Mouse (Mus musculus): Measurements from ENCODE around the gene Sgpp2. TPM values are rescaled to one million over a fixed set of nuclear protein-coding genes. Genes with fewer than 3 reads are reported as not detected.

Gene Sgpp2
- total RNA-seq, 2 experiments from 2014 or later, result not detected

GRCm38 (mm10) chr1:78337726-78338125 is 27.6 kb downstream of the Sgpp2 start:
- no peak for ATAC-seq (replicated peaks; ENCODE audit: poor library complexity, severe bottlenecking)

DNA sequence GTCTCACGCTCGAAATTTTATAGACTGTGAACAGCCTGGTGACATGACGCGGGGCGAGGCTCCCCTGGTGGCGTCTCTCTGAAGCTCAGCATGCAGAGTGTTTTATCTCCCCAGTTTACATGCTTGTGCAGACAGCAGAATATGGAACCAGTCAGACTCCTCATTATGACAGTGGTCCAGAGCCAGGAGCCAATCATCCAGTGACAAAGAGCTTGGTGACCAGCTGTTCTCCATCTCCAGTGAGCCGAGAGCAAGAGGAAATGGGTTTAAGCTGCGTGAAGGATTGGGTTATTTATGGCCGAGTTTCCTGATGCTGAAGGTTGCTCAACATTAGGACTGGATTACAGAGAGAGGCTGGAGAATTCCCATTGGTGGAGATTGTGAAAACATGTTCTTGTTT is 28.1 kb downstream of the Sgpp2 start:
- no peak for ATAC-seq (replicated peaks; ENCODE audit: poor library complexity, severe bottlenecking)

GRCm38 (mm10) chr1:78339941-78340340 is 29.8 kb downstream of the Sgpp2 start:
- no peak for ATAC-seq (replicated peaks; ENCODE audit: poor library complexity, severe bottlenecking)

DNA sequence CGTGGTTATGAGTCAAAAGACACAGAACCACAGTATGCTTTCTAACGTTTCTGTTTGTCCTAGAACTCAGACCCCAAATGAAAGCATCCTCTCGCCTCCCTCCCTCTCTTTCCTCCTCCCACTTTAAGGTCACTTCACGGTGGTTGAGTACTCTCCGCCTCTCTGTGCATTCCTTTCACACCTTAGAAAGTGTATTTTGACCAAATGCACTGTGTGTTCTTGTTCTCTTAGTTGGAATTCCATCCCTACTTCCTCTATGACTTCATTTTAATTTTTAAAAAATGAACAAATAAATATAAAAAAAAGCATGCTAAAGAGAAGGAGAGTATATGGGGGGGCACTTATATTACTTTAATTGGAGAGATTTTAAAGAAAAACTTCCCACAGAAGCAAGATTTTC is 30.4 kb downstream of the Sgpp2 start:
- no peak for ATAC-seq (replicated peaks; ENCODE audit: poor library complexity, severe bottlenecking)

- ATAC-seq (replicated peaks; ENCODE audit: poor library complexity, severe bottlenecking), result no peak
Observed at GRCm38 (mm10) chr1:78347317-78347806, 37.2 kb downstream of the Sgpp2 start.

DNA sequence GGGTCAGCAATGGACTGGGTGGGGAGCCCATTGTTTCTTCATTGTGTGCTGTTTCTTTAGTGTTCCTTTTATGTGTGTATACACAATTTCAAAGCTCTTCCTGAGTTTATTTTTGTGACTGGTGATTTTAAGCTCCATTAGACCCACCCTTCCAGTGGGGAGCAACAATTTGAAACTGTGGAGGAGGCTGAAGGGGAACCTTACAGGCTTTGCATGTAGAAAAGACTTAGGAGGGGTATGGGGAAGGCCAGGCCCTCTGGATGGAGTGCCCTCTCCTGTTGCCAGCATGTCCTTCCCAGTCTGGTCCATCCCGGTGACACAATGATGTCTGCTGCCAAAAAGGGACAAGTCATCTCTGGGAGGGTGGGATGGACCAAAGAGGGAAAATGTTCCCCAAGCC is 39.1 kb downstream of the Sgpp2 start:
- ATAC-seq (replicated peaks; ENCODE audit: poor library complexity, severe bottlenecking), result no peak

DNA sequence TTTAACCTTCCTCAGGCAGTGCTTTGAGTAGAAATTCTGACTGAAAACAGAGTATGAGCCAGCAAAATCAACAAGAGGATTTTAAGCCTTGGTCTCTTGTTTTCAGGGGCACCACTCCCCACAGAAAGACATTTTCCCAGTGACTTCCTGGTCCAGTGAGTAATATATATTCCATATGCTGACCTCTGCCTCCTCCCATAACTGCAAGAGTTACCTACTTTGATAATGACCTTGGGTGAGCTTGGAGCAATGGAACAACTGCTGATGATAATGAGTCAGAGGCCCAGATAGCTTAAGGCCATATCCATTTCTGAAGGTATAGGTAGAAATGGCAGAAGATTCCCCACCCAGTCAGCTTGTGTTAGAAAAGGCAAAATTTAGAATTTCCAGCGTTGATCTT is 43.1 kb downstream of the Sgpp2 start:
- ATAC-seq (replicated peaks; ENCODE audit: poor library complexity, severe bottlenecking), result no peak

DNA sequence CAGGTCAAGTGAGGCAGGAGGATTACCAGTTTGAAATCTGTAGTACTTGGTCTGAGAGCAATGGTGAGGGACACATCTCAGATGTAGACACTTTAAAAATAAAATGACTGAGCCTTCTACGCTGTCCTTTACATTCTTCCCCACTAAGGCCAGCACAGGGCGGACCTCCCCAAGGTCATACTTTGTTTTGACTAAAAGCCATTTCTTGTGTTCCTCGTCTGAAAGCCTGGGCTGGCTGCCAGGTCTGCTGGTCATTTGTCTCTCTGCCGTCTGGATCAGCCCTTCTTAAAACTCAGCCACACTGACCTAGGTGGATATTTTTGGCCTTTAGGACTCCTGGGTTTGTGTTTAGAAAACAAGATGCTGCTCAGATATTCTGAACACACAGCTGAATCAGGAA is 45.0 kb downstream of the Sgpp2 start:
- ATAC-seq (replicated peaks; ENCODE audit: poor library complexity, severe bottlenecking), result no peak

DNA sequence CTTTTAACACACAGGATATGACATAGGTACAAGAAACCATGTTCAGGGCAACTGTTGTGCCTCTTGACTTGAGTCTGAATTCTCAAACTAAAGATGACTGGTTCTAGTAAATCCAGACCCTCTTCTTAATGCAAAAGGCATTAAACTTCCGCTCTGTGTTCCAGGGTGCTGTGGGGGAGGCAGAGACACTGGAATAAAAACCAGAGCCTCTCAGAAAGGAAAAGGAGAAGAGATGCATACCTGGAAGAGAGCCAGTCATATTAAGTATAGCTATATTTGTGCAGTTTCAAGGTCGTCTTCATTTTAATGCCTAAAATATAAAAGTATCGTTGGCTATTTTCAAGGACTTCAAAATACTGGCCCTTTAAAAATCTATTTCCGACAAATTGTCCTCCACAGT is 47.3 kb downstream of the Sgpp2 start:
- ATAC-seq (replicated peaks; ENCODE audit: poor library complexity, severe bottlenecking), result no peak

DNA sequence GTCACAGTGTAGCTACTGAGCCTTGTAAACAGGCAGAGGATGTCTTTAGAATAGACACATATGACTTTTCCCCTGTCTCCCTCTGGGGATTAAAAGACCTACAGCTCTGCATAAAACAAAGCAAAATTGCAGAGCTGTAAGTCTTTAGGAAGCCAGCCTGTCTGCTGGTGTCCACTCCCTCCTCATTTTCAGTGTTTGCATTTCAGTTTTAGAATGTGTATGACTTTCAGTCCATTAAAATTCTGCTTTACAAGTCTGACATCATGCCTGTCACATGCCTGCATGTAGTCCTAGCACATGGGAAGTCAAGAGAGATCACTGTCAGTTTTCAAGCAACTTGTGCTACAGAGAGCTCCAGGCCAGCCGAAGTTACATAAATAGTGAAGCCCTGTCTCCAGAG is 47.7 kb downstream of the Sgpp2 start:
- ATAC-seq (replicated peaks; ENCODE audit: poor library complexity, severe bottlenecking), result no peak

GRCm38 (mm10) chr1:78363965-78364889 is 54.1 kb downstream of the Sgpp2 start:
- no peak for ATAC-seq (replicated peaks; ENCODE audit: poor library complexity, severe bottlenecking)

GRCm38 (mm10) chr1:78367806-78368205 is 57.7 kb downstream of the Sgpp2 start:
- no peak for ATAC-seq (replicated peaks; ENCODE audit: poor library complexity, severe bottlenecking)

DNA sequence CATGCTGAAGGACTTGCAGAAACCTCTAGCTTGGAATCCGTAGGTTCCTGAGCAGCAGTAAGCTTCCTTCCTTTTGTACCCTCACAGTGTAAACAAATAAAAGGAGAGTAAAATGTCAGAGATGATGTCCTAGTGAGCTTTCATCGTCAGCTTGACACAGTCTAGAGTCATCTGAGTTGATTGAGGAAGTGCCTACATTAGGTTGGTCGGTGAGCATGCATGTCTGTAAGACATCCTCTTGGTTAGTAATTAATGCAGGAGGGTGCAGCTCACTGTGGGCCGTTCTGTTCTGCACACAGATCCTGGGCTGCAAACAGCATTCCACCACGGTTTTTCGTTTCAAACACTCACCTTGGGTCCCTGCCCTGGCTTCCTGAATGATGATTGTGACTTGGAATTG is 60.0 kb downstream of the Sgpp2 start:
- no peak for ATAC-seq (replicated peaks; ENCODE audit: poor library complexity, severe bottlenecking)

GRCm38 (mm10) chr1:78371569-78372236 is 61.6 kb downstream of the Sgpp2 start:
- no peak for ATAC-seq (replicated peaks; ENCODE audit: poor library complexity, severe bottlenecking)

- no peak for ATAC-seq (replicated peaks; ENCODE audit: poor library complexity, severe bottlenecking)
Observed at GRCm38 (mm10) chr1:78372316-78372715, 62.2 kb downstream of the Sgpp2 start.

GRCm38 (mm10) chr1:78373836-78374235 is 63.7 kb downstream of the Sgpp2 start:
- ATAC-seq (replicated peaks; ENCODE audit: poor library complexity, severe bottlenecking), result no peak

DNA sequence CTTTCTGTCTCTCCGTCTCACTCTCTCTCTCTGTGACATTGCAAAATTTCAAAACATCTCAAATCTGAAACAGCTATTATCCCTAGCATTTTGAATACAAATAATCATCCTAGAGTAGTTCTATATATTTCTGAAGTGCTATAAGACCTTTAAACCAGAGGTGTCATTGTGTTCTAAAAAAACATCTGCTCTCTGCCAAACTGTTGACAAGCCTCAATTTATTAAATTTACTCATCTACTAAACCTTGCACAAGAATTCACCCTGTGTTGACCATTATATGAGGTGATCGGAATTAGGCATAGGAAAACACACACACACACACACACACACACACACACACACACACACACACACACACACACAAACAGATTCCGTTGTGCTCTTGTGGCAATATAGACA is 64.9 kb downstream of the Sgpp2 start:
- no peak for ATAC-seq (replicated peaks; ENCODE audit: poor library complexity, severe bottlenecking)

- ATAC-seq (replicated peaks; ENCODE audit: poor library complexity, severe bottlenecking), result no peak
Observed at GRCm38 (mm10) chr1:78380950-78381349, 70.8 kb downstream of the Sgpp2 start.

- no peak for ATAC-seq (replicated peaks; ENCODE audit: poor library complexity, severe bottlenecking)
Observed at GRCm38 (mm10) chr1:78387854-78388253, 77.7 kb downstream of the Sgpp2 start.

DNA sequence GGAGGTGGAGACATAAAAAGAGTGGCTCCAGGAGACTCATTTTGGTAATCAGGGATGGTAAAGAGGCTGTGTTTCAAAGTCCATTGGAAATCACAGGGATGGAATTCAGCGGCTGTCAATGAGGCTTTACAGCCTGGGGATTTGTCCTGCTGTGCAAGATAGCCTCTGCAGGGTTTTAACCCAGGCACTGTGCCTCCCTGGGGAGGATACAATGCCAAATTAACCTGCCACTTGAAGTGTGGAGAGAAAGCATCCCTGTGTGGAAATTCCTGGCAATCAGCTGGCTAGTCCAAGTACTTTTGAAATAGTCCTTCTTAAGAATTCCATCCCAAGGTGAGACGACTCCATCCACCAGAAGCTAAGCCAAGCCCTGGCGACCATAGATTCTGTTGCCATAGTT is 78.7 kb downstream of the Sgpp2 start:
- ATAC-seq (replicated peaks; ENCODE audit: poor library complexity, severe bottlenecking), result no peak

- ATAC-seq (replicated peaks; ENCODE audit: poor library complexity, severe bottlenecking), result no peak
Observed at GRCm38 (mm10) chr1:78395191-78395735, 85.1 kb downstream of the Sgpp2 start.

All from granulocyte monocyte progenitor cell, adult 5-6 weeks (primary cell).